Mouse (Mus musculus): ENCODE measurements at regions not wholly inside any gene's neighbourhood (a gene's known extent, or its start where the extent isn't known, plus 50 kb on each side); places are given as distances from the start of the nearest gene placed in this dataset.

DNA sequence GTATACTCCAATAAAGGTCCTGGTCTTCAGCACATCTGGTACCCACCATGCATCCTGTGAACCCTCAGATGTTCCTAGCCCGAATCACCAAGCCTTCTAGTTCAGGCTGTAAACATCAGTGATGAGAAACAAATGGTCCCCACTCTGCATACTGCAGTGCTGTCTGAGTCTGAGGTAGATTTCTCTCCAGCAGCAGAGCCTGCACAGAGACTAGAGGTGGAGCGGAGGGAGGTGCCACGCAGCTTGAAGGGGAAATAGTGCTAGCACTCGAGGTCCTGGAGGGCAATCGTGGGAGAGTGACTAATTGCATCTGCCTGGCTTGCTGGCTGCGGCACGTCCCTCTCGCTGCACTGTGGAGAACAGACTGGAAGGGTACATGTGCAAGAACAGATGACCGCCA, 228.7 kb downstream of the Bcor start:
- no peak for TF ChIP-seq GATA1 (IDR thresholded peaks at IDR 0.05; ENCODE audit: borderline replicate concordance, low read length)
- TF ChIP-seq FLI1 (IDR thresholded peaks at IDR 0.05; ENCODE audit: low read length), result no peak
